Mouse (Mus musculus): ENCODE data around the gene Polr1a.

DNA sequence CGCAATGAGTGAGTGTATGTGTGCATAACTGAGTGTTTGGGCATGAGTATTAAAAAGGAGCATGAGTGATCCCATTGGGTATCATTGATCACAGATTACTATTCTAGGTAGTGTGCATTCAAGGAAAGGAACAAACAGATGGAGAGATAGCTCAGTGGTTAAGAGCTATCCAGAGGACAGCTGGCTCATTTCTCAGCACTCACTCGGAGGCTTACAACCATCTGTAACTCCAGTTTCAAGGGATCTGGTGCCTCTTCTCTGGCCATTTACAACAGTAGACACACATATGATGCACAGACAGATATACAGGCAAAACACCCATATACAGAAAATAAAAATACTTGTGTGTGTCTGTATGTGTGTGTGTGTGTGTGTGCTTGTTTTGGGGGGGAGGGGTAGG, 41.1 kb upstream of the Polr1a start:
- no peak for TF ChIP-seq POLR2A (IDR thresholded peaks at IDR 0.05; ENCODE audit: low read depth, low read length)
- TF ChIP-seq CTCF (IDR thresholded peaks at IDR 0.05; ENCODE audit: extremely low read depth, insufficient read length, insufficient replicate concordance, low read depth, low read length) = no peak

All from small intestine, adult 2 months (tissue).